Mouse (Mus musculus): ENCODE data around the gene Kap.

- TF ChIP-seq CTCF (IDR thresholded peaks at IDR 0.05) (no peak), EP300 (IDR thresholded peaks at IDR 0.05) (no peak)
Measured at GRCm38 (mm10) chr6:133885871-133886415, 32.4 kb upstream of the Kap start.
